Mouse (Mus musculus) T-cell, adult 2 months (primary cell): ENCODE measurements at regions not wholly inside any gene's neighbourhood (a gene's known extent, or its start where the extent isn't known, plus 50 kb on each side); places are given as distances from the start of the nearest gene placed in this dataset.

Experiments used
- DNase-seq: peaks from one replicate; pipeline ENCODE4 v3.0.0; 2022; ENCODE audit warnings: low spot score

- DNase-seq: no peak
These were observed 86.3 kb downstream of the Hhipl2 start for GRCm38 (mm10) chr1:183504103-183504841.

GRCm38 (mm10) chr1:183507893-183508292 lies 89.9 kb downstream of the Hhipl2 start:
- no peak for DNase-seq

GRCm38 (mm10) chr1:183510759-183511158 lies 92.7 kb downstream of the Hhipl2 start:
- no peak for DNase-seq

- DNase-seq: no peak
These were observed 95.9 kb downstream of the Hhipl2 start for GRCm38 (mm10) chr1:183513876-183514275.

GRCm38 (mm10) chr1:183514281-183514983 lies 96.4 kb downstream of the Hhipl2 start:
- no peak for DNase-seq

- DNase-seq: no peak
These were observed 96.9 kb downstream of the Hhipl2 start for GRCm38 (mm10) chr1:183514984-183515287.

- no peak for DNase-seq
These were observed 98.2 kb downstream of the Hhipl2 start for GRCm38 (mm10) chr1:183516167-183516566.

GRCm38 (mm10) chr1:183517236-183517635 lies 99.2 kb downstream of the Hhipl2 start:
- DNase-seq: no peak

- no peak for DNase-seq
These were observed 103.6 kb downstream of the Hhipl2 start for GRCm38 (mm10) chr1:183521569-183521968.

GRCm38 (mm10) chr1:183533386-183533785 lies 115.4 kb downstream of the Hhipl2 start:
- DNase-seq: no peak

GRCm38 (mm10) chr1:183548752-183549387 lies 130.9 kb downstream of the Hhipl2 start:
- DNase-seq: no peak

- no peak for DNase-seq
These were observed 134.6 kb downstream of the Hhipl2 start for GRCm38 (mm10) chr1:183552617-183553016.

GRCm38 (mm10) chr1:183553219-183553618 lies 135.2 kb downstream of the Hhipl2 start:
- no peak for DNase-seq

- no peak for DNase-seq
These were observed 144.8 kb downstream of the Hhipl2 start for GRCm38 (mm10) chr1:183562853-183563252.

GRCm38 (mm10) chr1:183573621-183574585 lies 155.9 kb downstream of the Hhipl2 start:
- DNase-seq: no peak

- DNase-seq: no peak
These were observed 166.8 kb downstream of the Hhipl2 start for GRCm38 (mm10) chr1:183584861-183585260.

- no peak for DNase-seq
These were observed 168.4 kb downstream of the Hhipl2 start for GRCm38 (mm10) chr1:183586406-183586805.

- no peak for DNase-seq
These were observed 177.3 kb downstream of the Hhipl2 start for GRCm38 (mm10) chr1:183595306-183595705.

- DNase-seq: no peak
These were observed 182.5 kb downstream of the Hhipl2 start for GRCm38 (mm10) chr1:183600466-183600865.

GRCm38 (mm10) chr1:183611966-183612694 lies 194.1 kb downstream of the Hhipl2 start:
- no peak for DNase-seq

GRCm38 (mm10) chr1:183619451-183620059 lies 201.5 kb downstream of the Hhipl2 start:
- DNase-seq: no peak
